Mouse (Mus musculus) heart, adult 2 months (tissue): Measurements from ENCODE around the gene Srr.

Source experiments
- CTCF ChIP-seq: fragments of 200-600 bp; IDR thresholded peaks from 2 replicates; pipeline ENCODE4 v1.8.1; 2022; ENCODE audit warnings: antibody characterized with exemption, mild to moderate bottlenecking, moderate library complexity
- EP300 ChIP-seq: fragments of 200-500 bp; IDR thresholded peaks from 2 replicates; pipeline ENCODE4 v1.6.1; 2011; ENCODE audit warnings: low read depth, low read length, control low read depth; ENCODE audit not compliant: insufficient read depth
- POLR2A ChIP-seq: fragments of 200-500 bp; IDR thresholded peaks from 2 replicates; pipeline ENCODE4 v1.6.1; 2011; ENCODE audit warnings: mild to moderate bottlenecking, low read depth, low read length, control low read depth; ENCODE audit not compliant: insufficient read depth

DNA sequence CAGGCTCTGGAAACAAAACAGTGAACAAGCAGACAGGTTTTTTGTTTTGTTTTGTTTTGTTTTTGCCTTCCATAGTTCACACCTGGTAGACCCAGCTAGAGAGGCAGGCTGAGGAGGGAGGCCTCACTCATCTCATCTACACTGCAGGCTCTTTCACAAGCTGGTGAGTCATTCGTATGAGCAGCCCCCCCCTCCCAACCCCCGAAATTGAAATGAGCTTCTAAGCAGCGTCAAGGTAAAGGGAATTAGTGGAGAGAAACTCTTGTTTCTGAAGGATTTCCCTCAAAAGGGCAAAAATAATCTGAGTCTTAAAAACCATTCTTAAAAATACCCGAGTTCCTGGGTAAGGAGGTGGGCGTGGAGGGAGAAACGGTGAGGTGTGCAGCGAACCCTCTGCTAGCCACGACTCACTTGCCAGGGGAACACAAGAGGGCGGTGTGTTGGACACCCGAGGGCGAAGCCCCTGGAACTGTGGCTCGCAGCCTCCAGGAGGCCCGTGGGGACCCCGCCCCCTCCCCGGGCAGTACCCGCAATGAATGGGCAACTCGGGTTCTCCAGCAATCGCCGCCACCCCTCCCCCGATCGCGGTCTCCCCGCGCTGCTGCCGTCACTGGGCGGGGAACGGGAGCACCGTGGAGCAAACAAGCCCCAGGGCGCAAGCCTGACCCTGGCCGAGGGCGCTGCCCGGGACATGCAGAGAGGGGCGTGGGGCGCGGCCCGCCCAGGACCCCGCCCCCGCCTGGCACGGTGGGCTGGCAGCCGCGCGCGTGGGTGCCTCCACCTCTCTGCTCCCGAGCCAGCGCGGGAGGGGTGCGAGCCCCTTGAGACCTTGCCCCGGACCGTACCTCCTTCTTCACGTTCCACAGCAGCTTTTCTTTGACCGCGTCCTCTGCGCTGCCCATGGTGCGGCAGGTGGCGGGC, 29.5 kb downstream of the Srr start:
- TF ChIP-seq CTCF (peak; percentile 55), EP300 (no peak), POLR2A (no peak)
